Comparison of ENCODE assay signal across 8 mouse cellular contexts in genomic region chr7:28014445-28014810, GRCm38 (mm10). TPM values are rescaled to one million over a fixed set of nuclear protein-coding genes. Genes with fewer than 3 reads are reported as not detected.
DNase-seq lines count a peak whose midpoint lies in the region; ATAC-seq and TF ChIP-seq lines count a peak whose summit lies in the region.

No protein-coding gene starts in this region.

- peak overlapping the region; percentile 69 for H3K4me3 ChIP-seq in kidney, embryonic 14.5 days (ENCODE audit: low read length)
- peak overlapping the region; percentile 96 for H3K4me3 ChIP-seq in bone marrow, adult 2 months (replicated peaks; ENCODE audit: control insufficient read depth, low read depth, low read length)
- peak overlapping the region; percentile 67 for H3K4me3 ChIP-seq in hindbrain, embryonic 13.5 days
- H3K4me3 ChIP-seq in midbrain, embryonic 13.5 days (replicated peaks), result peak overlapping the region; percentile 71

- peak overlapping the region; percentile 67 for H3K9ac ChIP-seq in kidney, embryonic 14.5 days (ENCODE audit: low read depth, low read length)
- peak overlapping the region; percentile 86 for H3K9ac ChIP-seq in hindbrain, embryonic 13.5 days
- H3K9ac ChIP-seq in midbrain, embryonic 13.5 days (replicated peaks), result peak overlapping the region; percentile 86

- DNase-seq in kidney, adult 18-20 months, result no peak
- no peak for DNase-seq in left cerebral cortex, postnatal 10 days (ENCODE audit: extremely low spot score in 1 of 2, low spot score in 2 of 2)
- DNase-seq in ovary, postnatal 36 days (ENCODE audit: low spot score), result no peak
- no peak for DNase-seq in gastrocnemius, adult 18-20 months (ENCODE audit: low spot score)

- H3K27ac ChIP-seq in kidney, embryonic 14.5 days (ENCODE audit: low read depth, low read length), result no peak overlapping the region
- no peak overlapping the region for H3K27ac ChIP-seq in bone marrow, adult 2 months (ENCODE audit: control insufficient read depth, insufficient read depth, low read depth, low read length, poor library complexity)
- H3K27ac ChIP-seq in hindbrain, embryonic 13.5 days, result peak overlapping the region; percentile 78; the same call in 1 of the 2 replicates
- H3K27ac ChIP-seq in midbrain, embryonic 13.5 days, result peak overlapping the region; percentile 74; the same call in 1 of the 2 replicates

- peak overlapping the region; percentile 72 for H3K4me2 ChIP-seq in kidney, embryonic 14.5 days (replicated peaks; ENCODE audit: low read depth, low read length)
- H3K4me2 ChIP-seq in hindbrain, embryonic 13.5 days, result peak overlapping the region; percentile 92
- peak overlapping the region; percentile 84 for H3K4me2 ChIP-seq in midbrain, embryonic 13.5 days (replicated peaks)

- intact Hi-C loops in left cerebral cortex, postnatal 10 days (cut with DNase I), result no loop called here

- no peak; the same call in 1 of the 2 replicates for ATAC-seq in kidney, embryonic 14.5 days (ENCODE audit: low FRiP score, low TSS enrichment)
- peak; percentile 65; the same call in 1 of the 2 replicates for ATAC-seq in hindbrain, embryonic 13.5 days (ENCODE audit: low FRiP score)
- ATAC-seq in midbrain, embryonic 13.5 days, result peak; percentile 37

- no peak for TF ChIP-seq CTCF in bone marrow, adult 2 months (IDR thresholded peaks at IDR 0.05; ENCODE audit: control insufficient read depth, insufficient read depth, low read length)

- H3K27me3 ChIP-seq in kidney, embryonic 14.5 days (ENCODE audit: control insufficient read depth, insufficient read depth, low read length), result no peaks in the 10 kb centered on the region
- H3K27me3 ChIP-seq in hindbrain, embryonic 13.5 days, result no peaks in the 10 kb centered on the region
- H3K27me3 ChIP-seq in midbrain, embryonic 13.5 days, result 0 out of 2 replicates have a peak, but pooled peaks cover 5% of the 10 kb centered on the region

- WGBS in kidney, embryonic 14.5 days, result 25% methylated on average over 7 of the region's 7 CpGs
- WGBS in bone marrow, adult 2 months, result 18% methylated on average over 7 of the region's 7 CpGs
- 24% methylated on average over 7 of the region's 7 CpGs for WGBS in hindbrain, embryonic 13.5 days
- 24% methylated on average over 7 of the region's 7 CpGs for whole genome bisulfite sequencing in midbrain, embryonic 13.5 days

- no peaks in the 10 kb centered on the region for H3K9me3 ChIP-seq in kidney, embryonic 14.5 days (ENCODE audit: control insufficient read depth, low read length)
- 0 out of 2 replicates have a peak, but pooled peaks cover 4% of the 10 kb centered on the region for H3K9me3 ChIP-seq in hindbrain, embryonic 13.5 days
- H3K9me3 ChIP-seq in midbrain, embryonic 13.5 days, result 0 out of 2 replicates have a peak, but pooled peaks cover 2% of the 10 kb centered on the region

- peaks cover 5% of the 10 kb centered on the region; the same call in 1 of the 2 replicates for H3K4me1 ChIP-seq in kidney, embryonic 14.5 days (ENCODE audit: control insufficient read depth, insufficient read depth, low read length)
- no peaks in the 10 kb centered on the region for H3K4me1 ChIP-seq in bone marrow, adult 2 months (ENCODE audit: control insufficient read depth, insufficient read depth, low read length)
- peaks cover 13% of the 10 kb centered on the region for H3K4me1 ChIP-seq in hindbrain, embryonic 13.5 days (replicated peaks)
- H3K4me1 ChIP-seq in midbrain, embryonic 13.5 days (replicated peaks), result peaks cover 12% of the 10 kb centered on the region

- no peak for TF ChIP-seq POLR2A in bone marrow, adult 2 months (IDR thresholded peaks at IDR 0.05; ENCODE audit: borderline replicate concordance, control insufficient read depth, low read depth, low read length)

- H3K36me3 ChIP-seq in kidney, embryonic 14.5 days (ENCODE audit: control insufficient read depth, insufficient read depth, low read length), result no peaks in the 10 kb centered on the region; the same call in 1 of the 2 replicates
- H3K36me3 ChIP-seq in hindbrain, embryonic 13.5 days, result peaks cover 19% of the 10 kb centered on the region
- 0 out of 2 replicates have a peak, but pooled peaks cover 10% of the 10 kb centered on the region for H3K36me3 ChIP-seq in midbrain, embryonic 13.5 days

RNA-seq across cellular contexts. Expression of gene Zfp850, which starts 0.5 kb away (rescaled TPM):
- polyA plus RNA-seq in kidney, embryonic 14.5 days (2014; fragmentation: Nextera tagmentation; extraction: Ambion mirVana), result 3.6 and 6.5 TPM in 2 replicates
- 0.34 and 1.1 TPM in 2 replicates for polyA plus RNA-seq in bone marrow, adult 2 months (2011; ENCODE audit: insufficient read depth, insufficient read length, low replicate concordance, missing spikeins)
- polyA plus RNA-seq in hindbrain, embryonic 13.5 days (2015; fragmentation: Nextera tagmentation; extraction: Ambion mirVana), result 5.7 and 6.3 TPM in 2 replicates
- 6.2 and 6.3 TPM in 2 replicates for polyA plus RNA-seq in midbrain, embryonic 13.5 days (2015; fragmentation: Nextera tagmentation; extraction: Ambion mirVana)
- 1 to 10 TPM; 6.0 to 6.5 TPM for total RNA-seq in left cerebral cortex, postnatal 10 days (2021)
- under 1 TPM; 0.24 to 0.34 TPM for total RNA-seq in gastrocnemius, adult 18-20 months (2021)

RNA-seq across cellular contexts. Expression of gene Zfp780b, which starts 35.5 kb away (rescaled TPM):
- polyA plus RNA-seq in kidney, embryonic 14.5 days (2014; fragmentation: Nextera tagmentation; extraction: Ambion mirVana), result 16.5 and 18.5 TPM in 2 replicates
- 3.2 and 6.0 TPM in 2 replicates for polyA plus RNA-seq in bone marrow, adult 2 months (2011; ENCODE audit: insufficient read depth, insufficient read length, low replicate concordance, missing spikeins)
- polyA plus RNA-seq in hindbrain, embryonic 13.5 days (2015; fragmentation: Nextera tagmentation; extraction: Ambion mirVana), result 29.8 and 33.5 TPM in 2 replicates
- 34.2 and 35.1 TPM in 2 replicates for polyA plus RNA-seq in midbrain, embryonic 13.5 days (2015; fragmentation: Nextera tagmentation; extraction: Ambion mirVana)
- total RNA-seq in left cerebral cortex, postnatal 10 days (2021), result 10 to 100 TPM; 22.1 to 23.8 TPM
- total RNA-seq in gastrocnemius, adult 18-20 months (2021), result 1 to 10 TPM; 7.3 to 8.8 TPM

RNA-seq across cellular contexts. Expression of gene Psmc4, which starts 35.5 kb away (rescaled TPM):
- polyA plus RNA-seq in kidney, embryonic 14.5 days (2014; fragmentation: Nextera tagmentation; extraction: Ambion mirVana), result 301 and 321 TPM in 2 replicates
- polyA plus RNA-seq in bone marrow, adult 2 months (2011; ENCODE audit: insufficient read depth, insufficient read length, low replicate concordance, missing spikeins), result 81.0 and 119 TPM in 2 replicates
- 304 and 316 TPM in 2 replicates for polyA plus RNA-seq in hindbrain, embryonic 13.5 days (2015; fragmentation: Nextera tagmentation; extraction: Ambion mirVana)
- polyA plus RNA-seq in midbrain, embryonic 13.5 days (2015; fragmentation: Nextera tagmentation; extraction: Ambion mirVana), result 335 and 342 TPM in 2 replicates
- total RNA-seq in left cerebral cortex, postnatal 10 days (2021), result 100 to 1,000 TPM; 128 to 135 TPM
- total RNA-seq in gastrocnemius, adult 18-20 months (2021), result 10 to 100 TPM; 97.3 to 98.6 TPM

RNA-seq across cellular contexts. Expression of gene Fcgbp, which starts 56.6 kb away (rescaled TPM):
- polyA plus RNA-seq in kidney, embryonic 14.5 days (2014; fragmentation: Nextera tagmentation; extraction: Ambion mirVana), result 0.19 and 0.49 TPM in 2 replicates
- polyA plus RNA-seq in bone marrow, adult 2 months (2011; ENCODE audit: insufficient read depth, insufficient read length, low replicate concordance, missing spikeins), result not detected in 2 replicates
- polyA plus RNA-seq in hindbrain, embryonic 13.5 days (2015; fragmentation: Nextera tagmentation; extraction: Ambion mirVana), result 0.09 TPM in 1 of 2 replicates, not detected in the other
- 0.24 TPM in 1 of 2 replicates, not detected in the other for polyA plus RNA-seq in midbrain, embryonic 13.5 days (2015; fragmentation: Nextera tagmentation; extraction: Ambion mirVana)
- under 1 TPM; 0.15 to 0.36 TPM for total RNA-seq in left cerebral cortex, postnatal 10 days (2021)
- under 1 TPM in 1 of 2 experiments, not detected in 1; 0.73 TPM for total RNA-seq in gastrocnemius, adult 18-20 months (2021)

Comparison
In these comparisons a context has a peak if more than half of its experiments do, and no peak if none do; other contexts are left out.
1. H3K27ac ChIP-seq: peak in hindbrain, embryonic 13.5 days (single experiment) and midbrain, embryonic 13.5 days (single experiment); none in kidney, embryonic 14.5 days (single experiment) and bone marrow, adult 2 months (single experiment).
2. Peak in every context shown above with its lines, with median percentiles within 50 percentile points of each other: H3K4me2 ChIP-seq, H3K4me3 ChIP-seq and H3K9ac ChIP-seq.